Mouse (Mus musculus) liver, postnatal 0 days (tissue): Measurements from ENCODE around the gene Cd80.

ENCODE experiments used
- CTCF ChIP-seq: sonication (generic); IDR thresholded peaks from 2 replicates; pipeline ENCODE4 v1.5.1; 2016; ENCODE audit warnings: antibody characterized with exemption, low read depth
- EP300 ChIP-seq: IDR thresholded peaks from 2 replicates; pipeline ENCODE4 v1.6.1; 2016; ENCODE audit warnings: antibody characterized with exemption, low read depth, mild to moderate bottlenecking

DNA sequence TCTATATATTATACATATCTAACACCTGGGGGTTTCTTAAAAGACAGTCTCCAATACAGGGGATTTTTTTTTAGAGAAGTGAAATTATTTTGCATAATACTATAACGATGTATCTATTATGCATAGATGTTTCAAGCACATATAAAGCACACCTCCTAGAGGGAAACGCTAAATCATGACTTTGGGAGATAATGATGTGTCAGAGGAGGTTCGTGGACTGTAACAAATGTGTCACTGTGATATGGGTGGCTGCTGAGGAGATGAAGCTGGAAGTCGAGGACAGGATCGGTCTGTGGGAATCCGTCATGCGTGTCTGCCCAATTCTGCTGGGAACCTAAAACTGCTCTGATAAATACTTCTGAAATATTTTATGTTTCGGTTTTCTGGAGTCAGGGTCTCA is 6.4 kb downstream of the Cd80 start:
- TF ChIP-seq CTCF = no peak
- TF ChIP-seq EP300 = no peak
